8 mouse cellular contexts compared by ENCODE assay signal in genomic region chr13:93303563-93304250, GRCm38 (mm10). TPM values are rescaled to one million over a fixed set of nuclear protein-coding genes. Genes with fewer than 3 reads are reported as not detected.
DNase-seq lines count a peak whose midpoint lies in the region; ATAC-seq lines count a peak whose summit lies in the region.

No protein-coding gene starts in this region.

- H3K4me1 ChIP-seq in hindbrain, embryonic 12.5 days: peaks cover 22% of the 10 kb centered on the region

- WGBS in hindbrain, embryonic 12.5 days: under 1% methylated on average over 64 of the region's 90 CpGs

- H3K4me3 ChIP-seq in hindbrain, embryonic 12.5 days: peak overlapping the region; percentile 90

- H3K27me3 ChIP-seq in hindbrain, embryonic 12.5 days: no peaks in the 10 kb centered on the region

- peak overlapping the region; percentile 76 for H3K4me2 ChIP-seq in hindbrain, embryonic 12.5 days (replicated peaks)

- H3K9ac ChIP-seq in hindbrain, embryonic 12.5 days: peak overlapping the region; percentile 88

- ATAC-seq in hindbrain, embryonic 12.5 days (ENCODE audit: low FRiP score): peak; percentile 98

- H3K9me3 ChIP-seq in hindbrain, embryonic 12.5 days (replicated peaks): no peaks in the 10 kb centered on the region

- DNase-seq in NIH3T3 (ENCODE audit: low read depth): peak; percentile 94
- peak; percentile 98 to 99 for DNase-seq in cerebellum, postnatal 10 days
- DNase-seq in frontal cortex, postnatal 10 days (ENCODE audit: low spot score in 2 of 2): peak; percentile 95 to 97
- DNase-seq in layer of hippocampus, postnatal 14 days (ENCODE audit: low spot score in 2 of 2): peak; percentile 97 to 98
- peak; percentile 97 for DNase-seq in lung, postnatal 14 days
- peak; percentile 92 for DNase-seq in retina, adult 2 months (ENCODE audit: low read depth, low spot score)
- DNase-seq in thymus, postnatal 36 days: peak; percentile 95 to 96

- H3K36me3 ChIP-seq in hindbrain, embryonic 12.5 days: no peaks in the 10 kb centered on the region

- peak overlapping the region; percentile 99 for H3K27ac ChIP-seq in hindbrain, embryonic 12.5 days

RNA-seq across cellular contexts. Expression of gene Homer1, which starts 4.3 kb away (rescaled TPM):
- 19.5 and 22.5 TPM in 2 replicates for polyA plus RNA-seq in hindbrain, embryonic 12.5 days (2016; fragmentation: Nextera tagmentation; extraction: Ambion mirVana)
- 100 to 1,000 TPM; 145 TPM for total RNA-seq in layer of hippocampus, postnatal 14 days (2021)

Comparison
In these comparisons a context has a peak if more than half of its experiments do, and no peak if none do; other contexts are left out.
1. Peak in every context shown above with its lines: DNase-seq, ATAC-seq, H3K4me3 ChIP-seq and H3K27ac ChIP-seq.